Mouse (Mus musculus): Measurements from ENCODE around the gene Mesp1.

DNA sequence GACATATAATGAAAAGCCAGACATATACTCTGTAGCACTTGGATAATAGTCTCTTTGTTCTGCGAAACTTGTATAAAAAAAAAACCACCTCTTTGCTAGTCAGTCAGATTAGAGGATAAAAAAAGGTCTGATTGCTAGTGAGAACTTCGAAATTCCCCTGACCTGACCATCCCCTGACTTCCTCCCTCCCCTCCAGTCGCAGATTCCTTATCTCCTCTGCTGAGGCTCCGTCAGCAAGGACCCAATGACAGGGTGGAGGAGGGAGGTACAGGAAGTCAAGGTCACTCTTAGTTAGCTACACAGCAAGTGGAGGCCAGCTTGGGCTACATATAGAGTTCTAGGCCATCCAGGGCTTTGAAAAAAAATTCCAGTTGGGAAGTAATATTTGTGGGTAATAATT is 25.9 kb upstream of the Mesp1 start:
- TF ChIP-seq POLR2A (IDR thresholded peaks at IDR 0.05; ENCODE audit: borderline replicate concordance, extremely low read depth, insufficient read depth, insufficient read length, poor library complexity, severe bottlenecking) (no peak), CTCF (IDR thresholded peaks at IDR 0.05; ENCODE audit: borderline replicate concordance, extremely low read depth, insufficient read depth, insufficient read length) (no peak)
